Mouse (Mus musculus): ENCODE results near the gene Mafg. TPM values are rescaled to one million over a fixed set of nuclear protein-coding genes. Genes with fewer than 3 reads are reported as not detected.

Gene Mafg
- total and polyA plus RNA-seq, 3 experiments = 26.5 to 113 (median 54.0) TPM

GRCm38 (mm10) chr11:120623961-120624679 lies 9.3 kb downstream of the Mafg start:
- H3K4me1 ChIP-seq (ENCODE audit: control insufficient read depth in 1 of 2, insufficient read depth in 2 of 2, low read length in 2 of 2) = peaks cover 0 to 10% of the 10 kb centered on the region in 2 experiments; a peak in 2 of 4 replicates
- peak overlapping the region; percentile 54 for H3K27ac ChIP-seq (ENCODE audit: control insufficient read depth, low read depth, low read length)
- H3K79me2 ChIP-seq (ENCODE audit: control insufficient read depth, insufficient read depth, low read length, poor library complexity) = peaks cover 31% of the 10 kb centered on the region
- peak overlapping the region; percentile 82 to 93 for H3K4me3 ChIP-seq (ENCODE audit: control insufficient read depth in 1 of 2, insufficient read depth in 1 of 2, low read depth in 2 of 2, low read length in 2 of 2)
- H3K36me3 ChIP-seq (ENCODE audit: control insufficient read depth in 1 of 2, insufficient read depth in 2 of 2, low read length in 2 of 2) = peaks cover 7 to 11% of the 10 kb centered on the region in 2 experiments
- DNase-seq (ENCODE audit: low read depth, low spot score) = peak; percentile 83
- no peaks in the 10 kb centered on the region for H3K27me3 ChIP-seq (ENCODE audit: control insufficient read depth in 1 of 2, insufficient read depth in 2 of 2, low read length in 2 of 2)
- H3K9ac ChIP-seq (ENCODE audit: control insufficient read depth, low read depth, low read length, poor library complexity, severe bottlenecking) = peak overlapping the region; percentile 92
- no peaks in the 10 kb centered on the region for H3K9me3 ChIP-seq (replicated peaks; ENCODE audit: insufficient read depth, low read length)
- TF ChIP-seq JUND (IDR thresholded peaks at IDR 0.05; ENCODE audit: low read depth, low read length) = no peak
- TF ChIP-seq CHD1 (IDR thresholded peaks at IDR 0.05; ENCODE audit: low read depth, low read length) = no peak; the same call in 1 of the 2 replicates
- no peak for TF ChIP-seq USF2 (IDR thresholded peaks at IDR 0.05; ENCODE audit: borderline replicate concordance in 1 of 2, insufficient read depth in 1 of 2, low read depth in 1 of 2, low read length in 2 of 2)
- peak; percentile 62 to 93 (median 91) for TF ChIP-seq CTCF (IDR thresholded peaks at IDR 0.05 in 2 of 3, conservative IDR thresholded peaks at IDR 0.05 in 1 of 3; ENCODE audit: control insufficient read depth in 1 of 3, insufficient read depth in 1 of 3, low read depth in 2 of 3, low read length in 3 of 3, poor library complexity in 1 of 3, severe bottlenecking in 1 of 3)
- TF ChIP-seq RAD21 (IDR thresholded peaks at IDR 0.05; ENCODE audit: low read depth, low read length) = peak; percentile 81
- TF ChIP-seq GATA1 (IDR thresholded peaks at IDR 0.05; ENCODE audit: low read depth, low read length) = no peak
- TF ChIP-seq NRF1 (IDR thresholded peaks at IDR 0.05; ENCODE audit: insufficient read depth, low read depth, low read length, poor library complexity, severe bottlenecking) = 0 out of 2 replicates have a peak, but pooled peaks have one; percentile 22
- peak; percentile 87 for TF ChIP-seq MXI1 (IDR thresholded peaks at IDR 0.05; ENCODE audit: low read depth, low read length)
- TF ChIP-seq POLR2AphosphoS2 (IDR thresholded peaks at IDR 0.05; ENCODE audit: low read length) = no peak
- TF ChIP-seq SMC3 (IDR thresholded peaks at IDR 0.05; ENCODE audit: low read depth, low read length) = peak; percentile 94
- no peak for TF ChIP-seq UBTF (IDR thresholded peaks at IDR 0.05; ENCODE audit: borderline replicate concordance, insufficient read depth, low read depth, low read length)
- no peak for TF ChIP-seq TBP (IDR thresholded peaks at IDR 0.05; ENCODE audit: low read depth, low read length)
- TF ChIP-seq SIN3A (IDR thresholded peaks at IDR 0.05; ENCODE audit: low read length) = peak; percentile 85; the same call in 1 of the 2 replicates
- no peak for TF ChIP-seq GABPA (IDR thresholded peaks at IDR 0.05; ENCODE audit: low read depth, low read length)
- TF ChIP-seq HCFC1 (IDR thresholded peaks at IDR 0.05; ENCODE audit: low read depth, low read length) = peak; percentile 62
- TF ChIP-seq EP300 (IDR thresholded peaks at IDR 0.05; ENCODE audit: low read depth in 1 of 2, low read length in 2 of 2) = 0 out of 4 replicates have a peak, but pooled peaks of 1 of the 2 experiments have one; percentile 19
- TF ChIP-seq MEF2A (IDR thresholded peaks at IDR 0.05; ENCODE audit: extremely low read depth, insufficient replicate concordance, low read depth, low read length, poor library complexity, severe bottlenecking) = no peak
- peak; percentile 52 for TF ChIP-seq ELF1 (IDR thresholded peaks at IDR 0.05; ENCODE audit: low read depth, low read length)
- TF ChIP-seq TCF12 (IDR thresholded peaks at IDR 0.05; ENCODE audit: low read depth, low read length) = peak; percentile 34; the same call in 1 of the 2 replicates
- peak; percentile 83 for TF ChIP-seq ZC3H11A (IDR thresholded peaks at IDR 0.05; ENCODE audit: low read depth, low read length)
- TF ChIP-seq RCOR1 (IDR thresholded peaks at IDR 0.05; ENCODE audit: low read depth, low read length) = 0 out of 2 replicates have a peak, but pooled peaks have one; percentile 19
- TF ChIP-seq POLR2AphosphoS5 (IDR thresholded peaks at IDR 0.05; ENCODE audit: borderline replicate concordance, low read depth, low read length) = no peak
- TF ChIP-seq USF1 (IDR thresholded peaks at IDR 0.05; ENCODE audit: low read depth, low read length) = no peak
- TF ChIP-seq E2F4 (IDR thresholded peaks at IDR 0.05; ENCODE audit: borderline replicate concordance, low read depth, low read length) = no peak
- no peak; the same call in 1 of the 2 replicates for TF ChIP-seq ZMIZ1 (IDR thresholded peaks at IDR 0.05; ENCODE audit: low read depth, low read length)
- no peak for TF ChIP-seq POLR2A (IDR thresholded peaks at IDR 0.05; ENCODE audit: control insufficient read depth in 1 of 2, insufficient read depth in 1 of 2, low read depth in 1 of 2, low read length in 2 of 2, poor library complexity in 1 of 2)
- TF ChIP-seq MAX (IDR thresholded peaks at IDR 0.05; ENCODE audit: low read length) = peak; percentile 75; the same call in 1 of the 2 replicates
- TF ChIP-seq ZNF384 (IDR thresholded peaks at IDR 0.05; ENCODE audit: low read depth, low read length) = 0 out of 2 replicates have a peak, but pooled peaks have one; percentile 42
- no peak for TF ChIP-seq MAFK (IDR thresholded peaks at IDR 0.05; ENCODE audit: borderline replicate concordance, low read depth, low read length)
- no peak for TF ChIP-seq ZKSCAN1 (IDR thresholded peaks at IDR 0.05; ENCODE audit: low read depth, low read length)
- TF ChIP-seq TAL1 (IDR thresholded peaks at IDR 0.05; ENCODE audit: low read length) = no peak
- TF ChIP-seq MYB (IDR thresholded peaks at IDR 0.05; ENCODE audit: low read depth, low read length) = 0 out of 2 replicates have a peak, but pooled peaks have one; percentile 20
- no peak for TF ChIP-seq CHD2 (IDR thresholded peaks at IDR 0.05; ENCODE audit: low read length)
- 0 out of 2 replicates have a peak, but pooled peaks have one; percentile 14 for TF ChIP-seq ETS1 (IDR thresholded peaks at IDR 0.05; ENCODE audit: low read depth, low read length)
- TF ChIP-seq NELFE (IDR thresholded peaks at IDR 0.05; ENCODE audit: low read depth, low read length) = no peak
